Mouse (Mus musculus) neural tube, embryonic 14.5 days (tissue): Measurements from ENCODE around the gene Ppp2r5b. TPM values are rescaled to one million over a fixed set of nuclear protein-coding genes. Genes with fewer than 3 reads are reported as not detected.
A peak's percentile ranks its signal among the peaks of the same experiment; 100 is the strongest.

Source experiments
- ATAC-seq: fragments of 200-750 bp; cut with Nextera tagmentation; 2 replicates; pipeline ENCODE4 v1.8.0; 2017; ENCODE audit warnings: low read depth, mild to moderate bottlenecking, moderate TSS enrichment, moderate library complexity
- H3K27ac ChIP-seq: fragments of 300-500 bp; sonication (generic); 2 replicates; pipeline ENCODE4 v1.5.1; 2014; ENCODE audit warnings: low read depth, mild to moderate bottlenecking, control low read depth, low read length, moderate library complexity, mixed read lengths
- H3K27me3 ChIP-seq: fragments of 300-500 bp; sonication (generic); 2 replicates; pipeline ENCODE4 v1.6.1; 2014; ENCODE audit warnings: low read length; ENCODE audit not compliant: control insufficient read depth, insufficient read depth
- H3K36me3 ChIP-seq: fragments of 300-500 bp; sonication (generic); 2 replicates; pipeline ENCODE4 v1.6.1; 2014; ENCODE audit warnings: low read length, mixed read lengths; ENCODE audit not compliant: control insufficient read depth, insufficient read depth
- H3K4me1 ChIP-seq: fragments of 300-500 bp; sonication (generic); 2 replicates; pipeline ENCODE4 v1.6.1; 2014; ENCODE audit warnings: low read length; ENCODE audit not compliant: control insufficient read depth, insufficient read depth
- H3K4me2 ChIP-seq: fragments of 300-500 bp; sonication (generic); 2 replicates; pipeline ENCODE4 v1.6.1; 2014; ENCODE audit warnings: mild to moderate bottlenecking, low read depth, low read length, control low read depth
- H3K4me3 ChIP-seq: fragments of 300-500 bp; sonication (generic); 2 replicates; pipeline ENCODE4 v1.5.1; 2014; ENCODE audit warnings: low read depth, low read length, control low read depth, mixed read lengths
- H3K9ac ChIP-seq: fragments of 300-500 bp; sonication (generic); replicated peaks from 2 replicates; pipeline ENCODE4 v1.6.1; 2014; ENCODE audit warnings: low read depth, mild to moderate bottlenecking, control low read depth, low read length, mixed read lengths
- H3K9me3 ChIP-seq: fragments of 300-500 bp; sonication (generic); 2 replicates; pipeline ENCODE4 v1.6.1; 2016; ENCODE audit warnings: low read length; ENCODE audit not compliant: control insufficient read depth
- WGBS: fragments of 180-500 bp; shearing (Covaris S2); extraction: QIAGEN DNeasy Blood & Tissue Kit; methylation state at CpG from one replicate; pipeline ENCODE4 v1.1.7; 2014; 5-methylcytosine and 5-hydroxymethylcytosine counted together
- polyA plus RNA-seq: library from polyadenylated mRNA; unstranded; fragments of >200 nt; fragmentation: Nextera tagmentation; extraction: Ambion mirVana; gene quantifications from 2 replicates; pipeline ENCODE4 v1.2.1, GENCODE M21; 2014

Ppp2r5b gene
- polyA plus RNA-seq, 1 experiment from 2014 or later = 154 TPM

DNA sequence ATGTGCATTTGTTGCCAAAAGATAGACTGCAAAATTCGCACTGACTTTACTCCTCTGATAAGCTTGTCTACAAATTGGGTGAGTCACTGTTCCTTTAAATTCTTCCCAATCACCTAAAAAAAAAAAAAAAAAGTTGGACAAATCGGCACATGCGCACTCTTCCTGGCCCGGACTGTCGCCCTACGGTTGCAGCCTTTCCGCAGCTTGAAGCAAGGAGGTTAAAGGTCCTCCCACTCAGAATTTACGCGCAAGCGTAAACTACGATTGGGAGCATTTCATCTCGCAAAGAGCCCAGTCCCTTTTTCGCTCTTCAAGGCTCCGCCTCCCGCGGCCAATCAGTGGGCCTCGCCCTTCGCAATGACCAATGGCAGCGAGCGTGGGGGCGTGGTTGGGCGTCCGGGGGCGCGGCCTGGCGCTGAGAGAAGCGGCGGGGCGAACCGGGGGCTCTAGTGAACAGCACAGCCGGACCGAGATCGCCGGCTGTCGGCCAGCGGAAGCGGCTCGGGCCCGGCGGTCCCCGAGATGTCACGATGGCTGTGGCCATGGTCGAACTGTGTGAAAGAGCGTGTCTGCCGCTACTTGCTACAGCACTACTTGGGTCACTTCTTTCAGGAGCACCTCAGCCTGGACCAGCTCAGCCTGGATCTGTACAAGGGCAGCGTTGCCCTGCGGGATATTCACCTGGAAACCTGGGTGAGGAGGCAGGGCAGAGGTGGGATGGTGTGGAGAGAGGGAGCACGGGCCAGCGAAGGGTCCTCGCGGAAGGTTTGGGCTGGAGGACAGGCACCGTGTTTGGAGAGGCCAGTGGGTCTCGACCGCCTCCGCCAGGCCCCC lies 5.8 kb upstream of the Ppp2r5b start, which contains the start of gene Atg2a:
Gene Atg2a, plus strand, starts transcription at position 395 of the 834 bp plus-strand sequence.
- peak; percentile 94 for ATAC-seq
- Histone ChIP-seq H3K4me3 (peak within 1 kb of the TSS; percentile 48), H3K4me1 (peaks cover 9% of the 10 kb centered on the region), H3K9ac (peak within 1 kb of the TSS; percentile 71), H3K4me2 (peak within 1 kb of the TSS; percentile 91), H3K36me3 (peaks cover 18% of the 10 kb centered on the region), H3K9me3 (no peaks in the 10 kb centered on the region), H3K27ac (no peak within 1 kb of the TSS), H3K27me3 (no peaks in the 10 kb centered on the region)
- under 1% methylated on average over 55 of the region's 55 CpGs for WGBS

DNA sequence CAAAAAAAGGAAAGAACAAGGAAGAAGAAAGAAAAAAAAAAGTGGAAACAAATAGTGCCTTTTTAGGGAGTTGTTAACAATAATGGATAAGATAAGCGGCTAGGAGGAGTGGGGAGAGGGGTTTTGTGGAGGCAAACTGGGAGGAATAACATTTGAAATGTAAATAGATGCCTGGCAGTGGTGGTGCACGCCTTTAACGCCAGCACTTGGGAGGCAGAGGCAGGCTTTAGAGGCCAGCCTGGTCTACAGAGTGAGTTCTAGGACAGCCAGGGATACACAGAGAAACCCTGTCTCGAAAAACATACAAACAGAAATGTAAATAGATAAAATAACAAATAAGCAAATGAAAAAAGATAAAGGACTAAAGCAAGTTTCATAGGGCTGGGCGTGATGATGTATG lies 5.1 kb upstream of the Ppp2r5b start:
- Histone ChIP-seq H3K4me3 (no peak overlapping the region), H3K27me3 (no peaks in the 10 kb centered on the region), H3K27ac (no peak overlapping the region), H3K4me2 (no peak overlapping the region), H3K4me1 (peaks cover 9% of the 10 kb centered on the region), H3K36me3 (peaks cover 12% of the 10 kb centered on the region; the same call in 1 of the 2 replicates), H3K9ac (no peak overlapping the region), H3K9me3 (no peaks in the 10 kb centered on the region)
- ATAC-seq = no peak
- 40% methylated on average over 5 of the region's 5 CpGs for WGBS

DNA sequence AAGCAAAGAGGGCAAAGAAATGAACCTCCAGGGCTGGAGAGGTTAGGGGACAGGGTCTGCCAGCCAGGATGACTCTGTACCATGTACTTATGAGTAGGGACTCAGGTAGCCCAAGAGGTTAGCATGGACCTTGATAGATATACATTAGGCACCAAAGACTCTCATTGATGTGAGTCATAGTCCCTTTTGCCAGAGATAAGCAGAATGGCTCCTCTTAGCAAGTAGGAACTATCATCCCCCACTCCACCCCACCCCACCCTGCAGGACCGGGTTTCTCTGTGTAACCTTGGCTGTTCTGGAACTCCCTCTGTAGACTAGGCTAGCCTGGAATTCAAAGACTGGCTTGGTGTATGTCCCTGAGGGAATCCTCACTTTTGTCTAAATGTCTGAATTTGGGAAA lies 4.5 kb upstream of the Ppp2r5b start:
- no peaks in the 10 kb centered on the region for H3K27me3 ChIP-seq
- WGBS = 67% methylated on average over 1 of the region's 1 CpGs
- H3K9ac ChIP-seq = no peak overlapping the region
- H3K4me1 ChIP-seq = peaks cover 9% of the 10 kb centered on the region
- peaks cover 12% of the 10 kb centered on the region; the same call in 1 of the 2 replicates for H3K36me3 ChIP-seq
- no peak overlapping the region for H3K4me2 ChIP-seq
- ATAC-seq = no peak
- H3K9me3 ChIP-seq = no peaks in the 10 kb centered on the region
- H3K27ac ChIP-seq = no peak overlapping the region
- H3K4me3 ChIP-seq = no peak overlapping the region

DNA sequence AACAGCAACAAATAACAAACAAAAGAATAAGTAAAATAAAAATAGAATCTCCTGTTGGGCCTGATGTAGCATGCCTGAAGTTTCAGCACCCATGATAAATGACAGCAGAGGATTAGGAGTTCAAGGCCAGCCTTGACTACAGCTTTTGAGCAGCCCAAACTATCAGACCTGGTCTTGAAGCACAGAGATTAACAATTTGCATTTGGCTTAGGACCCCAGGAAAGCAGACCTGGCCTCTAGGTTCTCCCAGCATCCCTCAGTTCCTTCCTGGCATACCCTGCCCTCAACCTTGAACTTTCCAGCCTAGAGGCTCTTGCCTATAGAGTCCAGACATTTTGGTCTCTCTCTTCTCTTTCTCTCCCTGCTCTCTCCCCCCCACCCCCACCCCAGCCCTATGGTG lies 3.1 kb upstream of the Ppp2r5b start:
- peaks cover 3% of the 10 kb centered on the region; the same call in 1 of the 2 replicates for H3K36me3 ChIP-seq
- H3K9ac ChIP-seq = no peak overlapping the region
- no peak for ATAC-seq
- H3K9me3 ChIP-seq = no peaks in the 10 kb centered on the region
- H3K27ac ChIP-seq = no peak overlapping the region
- no peak overlapping the region for H3K4me2 ChIP-seq
- H3K4me1 ChIP-seq = peaks cover 20% of the 10 kb centered on the region
- no peaks in the 10 kb centered on the region for H3K27me3 ChIP-seq
- no peak overlapping the region for H3K4me3 ChIP-seq

DNA sequence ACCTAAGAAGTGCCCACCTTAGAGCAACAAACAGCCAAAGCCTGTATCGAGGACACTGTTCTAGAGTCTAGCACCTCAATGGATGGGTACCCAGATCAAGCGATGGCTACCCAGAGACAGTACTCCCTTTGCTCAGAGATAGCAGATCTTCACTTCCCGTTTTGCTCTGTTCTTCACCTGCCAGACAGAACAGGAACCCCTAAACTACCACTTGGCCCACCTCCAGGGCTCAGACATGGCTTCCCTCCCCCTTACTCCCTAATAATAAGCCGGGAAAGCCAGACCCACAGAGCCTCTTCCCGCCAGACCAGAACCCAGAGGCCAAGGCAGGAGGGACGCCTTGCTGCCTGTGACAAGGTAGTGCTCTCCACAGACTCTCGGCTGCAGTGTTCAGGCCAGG lies 1.2 kb upstream of the Ppp2r5b start:
- Histone ChIP-seq H3K9me3 (no peaks in the 10 kb centered on the region), H3K27me3 (no peaks in the 10 kb centered on the region), H3K27ac (no peak overlapping the region), H3K4me1 (peaks cover 10% of the 10 kb centered on the region), H3K4me2 (no peak overlapping the region), H3K36me3 (peaks cover 13% of the 10 kb centered on the region), H3K9ac (no peak overlapping the region), H3K4me3 (no peak overlapping the region)
- no peak for ATAC-seq
- 72% methylated on average over 7 of the region's 7 CpGs for WGBS

DNA sequence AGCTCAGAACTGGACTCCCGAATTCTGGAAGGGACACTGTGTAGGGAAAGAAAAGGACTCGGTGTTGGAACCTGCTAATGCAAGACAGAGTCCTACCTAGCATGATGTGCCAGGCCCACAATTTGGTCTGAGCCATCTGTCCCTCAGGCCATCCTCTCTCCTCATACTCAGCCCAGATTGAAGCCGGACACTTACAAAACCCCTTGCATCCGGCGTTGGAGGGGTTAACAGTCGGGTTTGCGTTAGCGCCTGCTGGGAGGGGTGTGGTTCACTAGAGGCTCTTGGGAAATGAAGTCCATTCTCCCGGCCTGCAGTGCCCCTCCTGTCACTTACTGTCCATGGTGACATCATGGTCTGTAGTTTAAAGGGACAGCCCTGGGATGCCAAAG lies 375 bp upstream of the Ppp2r5b start:
- Histone ChIP-seq H3K4me2 (peak overlapping the region; percentile 84), H3K27me3 (no peaks in the 10 kb centered on the region), H3K36me3 (peaks cover 15% of the 10 kb centered on the region), H3K4me1 (peaks cover 10% of the 10 kb centered on the region), H3K4me3 (peak overlapping the region; percentile 81), H3K9me3 (no peaks in the 10 kb centered on the region), H3K9ac (peak overlapping the region; percentile 56), H3K27ac (peak overlapping the region; percentile 90)
- 1% methylated on average over 9 of the region's 9 CpGs for WGBS
- peak; percentile 88 for ATAC-seq

DNA sequence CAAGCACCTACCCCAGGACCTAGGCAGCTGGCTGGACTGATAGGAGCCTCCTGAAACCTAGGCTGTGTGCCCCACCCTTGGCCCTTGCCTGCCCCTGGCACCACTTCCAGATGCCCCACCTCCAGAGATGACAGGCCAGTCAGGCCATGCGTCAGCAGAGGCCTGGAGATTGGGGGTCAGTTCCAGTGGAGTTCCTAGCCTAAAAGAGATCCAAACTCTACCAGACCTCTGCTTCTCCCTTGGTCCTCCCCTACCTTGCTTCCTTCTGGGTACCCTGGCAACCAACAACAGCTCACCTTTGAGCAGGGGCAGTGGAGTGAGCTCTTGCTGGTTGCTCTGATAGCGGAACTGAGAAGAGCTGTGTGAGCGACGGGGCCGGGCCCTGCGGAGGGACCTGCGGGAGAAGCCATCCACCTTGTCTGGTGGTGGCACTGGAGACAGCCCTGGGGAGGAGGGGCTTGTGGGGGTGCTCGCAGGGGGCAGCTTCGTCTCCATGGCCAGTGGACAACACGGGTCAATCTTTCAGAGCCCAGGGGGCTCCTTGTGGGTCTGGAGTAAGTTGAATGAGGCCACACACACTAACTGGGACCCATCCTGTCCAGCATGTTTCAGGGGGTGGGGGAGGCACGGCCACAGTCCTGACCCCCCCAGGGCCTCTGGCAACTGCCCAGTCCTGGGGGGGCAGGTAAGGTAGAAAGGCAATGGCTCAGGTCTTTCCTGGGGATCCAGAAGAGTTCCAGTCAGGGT lies 1.2 kb downstream of the Ppp2r5b start:
- Histone ChIP-seq H3K9me3 (no peaks in the 10 kb centered on the region), H3K4me2 (peak overlapping the region; percentile 84), H3K4me3 (peak overlapping the region; percentile 81), H3K9ac (peak overlapping the region; percentile 87), H3K36me3 (peaks cover 28% of the 10 kb centered on the region), H3K27me3 (no peaks in the 10 kb centered on the region), H3K27ac (no peak overlapping the region), H3K4me1 (peaks cover 10% of the 10 kb centered on the region)
- ATAC-seq = no peak
- 65% methylated on average over 11 of the region's 11 CpGs for WGBS

DNA sequence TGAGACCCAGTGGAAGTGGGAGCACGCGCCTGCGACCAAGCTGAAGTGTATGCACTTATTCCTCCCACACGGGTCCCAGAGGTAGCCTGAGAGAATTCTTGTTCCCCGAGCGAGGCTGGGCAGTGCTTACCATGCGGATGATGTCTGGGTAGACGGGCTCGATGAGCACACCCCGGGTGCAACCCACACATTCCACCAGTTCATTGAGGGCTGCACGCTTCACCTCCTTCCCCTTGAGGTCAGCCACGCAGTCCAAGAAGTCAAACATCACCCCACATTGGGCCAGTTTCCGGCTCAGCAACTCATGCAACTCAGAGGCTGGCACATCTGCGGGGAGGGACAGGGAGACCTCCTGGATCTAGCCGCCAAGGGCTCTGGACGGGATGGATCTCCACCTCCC lies 2.0 kb downstream of the Ppp2r5b start:
- Histone ChIP-seq H3K4me3 (no peak overlapping the region), H3K4me2 (no peak overlapping the region), H3K9ac (no peak overlapping the region)

DNA sequence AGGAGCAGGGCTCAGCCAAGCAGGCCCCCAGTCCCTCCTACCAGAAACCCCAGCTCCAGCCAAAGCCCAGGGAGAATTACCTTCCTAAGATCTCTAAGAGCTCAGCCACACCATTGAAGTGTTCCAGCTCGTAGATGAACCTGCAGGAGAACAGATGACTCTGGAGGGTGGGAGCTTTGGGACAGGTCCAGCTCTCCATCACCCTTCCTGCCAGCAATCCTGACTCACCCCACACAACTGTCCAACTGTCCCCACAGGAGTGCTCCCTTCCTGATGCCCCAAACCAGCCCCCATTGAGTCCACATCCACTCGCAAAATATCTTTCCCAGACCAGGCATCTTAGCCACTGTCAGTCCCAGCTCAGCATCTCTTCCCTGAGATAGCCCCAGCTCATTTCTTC lies 4.6 kb downstream of the Ppp2r5b start:
- no peaks in the 10 kb centered on the region for H3K9me3 ChIP-seq
- WGBS = 100% methylated on average over 2 of the region's 2 CpGs
- ATAC-seq = no peak
- no peak overlapping the region for H3K27ac ChIP-seq
- no peak overlapping the region for H3K4me2 ChIP-seq
- no peak overlapping the region for H3K9ac ChIP-seq
- peaks cover 10% of the 10 kb centered on the region for H3K4me1 ChIP-seq
- H3K27me3 ChIP-seq = no peaks in the 10 kb centered on the region
- no peak overlapping the region for H3K4me3 ChIP-seq
- peaks cover 49% of the 10 kb centered on the region for H3K36me3 ChIP-seq

More for the DNA sequence above, 2.0 kb downstream of the Ppp2r5b start:
- Histone ChIP-seq H3K27me3 (no peaks in the 10 kb centered on the region), H3K4me1 (peaks cover 10% of the 10 kb centered on the region), H3K36me3 (peaks cover 34% of the 10 kb centered on the region), H3K27ac (no peak overlapping the region), H3K9me3 (no peaks in the 10 kb centered on the region)
- WGBS = 91% methylated on average over 16 of the region's 16 CpGs
- ATAC-seq = no peak
